Mouse (Mus musculus) ES-E14 (cell line): Measurements from ENCODE around the gene Cux2. TPM values are rescaled to one million over a fixed set of nuclear protein-coding genes. Genes with fewer than 3 reads are reported as not detected.

Experiments
- DNase-seq: peaks from one replicate; pipeline ENCODE4 v3.0.0-alpha.2; 2013; ENCODE audit warnings: low read depth, low spot score
- H3K27ac ChIP-seq: 2 replicates; pipeline ENCODE4 v1.5.1; 2012; ENCODE audit warnings: low read depth, mild to moderate bottlenecking, low read length, moderate library complexity, mixed read lengths; ENCODE audit not compliant: poor library complexity, insufficient read depth, severe bottlenecking
- H3K36me3 ChIP-seq: 2 replicates; pipeline ENCODE4 v1.6.1; 2012; ENCODE audit warnings: mild to moderate bottlenecking, low read length, moderate library complexity, mixed read lengths; ENCODE audit not compliant: control insufficient read depth, poor library complexity, insufficient read depth, severe bottlenecking
- H3K4me1 ChIP-seq, 2 experiments: fragments of 150-350 bp in 1 of 2; sonication (generic) in 1 of 2; 2 replicates each; pipeline ENCODE4 v1.6.1; 2012; ENCODE audit warnings: low read length in 2 of 2, mild to moderate bottlenecking in 1 of 2, mixed read lengths in 1 of 2; ENCODE audit not compliant: control insufficient read depth in 2 of 2, insufficient read depth in 2 of 2, poor library complexity in 1 of 2
- H3K4me3 ChIP-seq, 2 experiments: fragments of 150-350 bp in 1 of 2; sonication (generic) in 1 of 2; 2 replicates each; pipeline ENCODE4 v1.5.1; 2012; ENCODE audit warnings: low read length in 2 of 2, low read depth in 1 of 2, mild to moderate bottlenecking in 1 of 2, mixed read lengths in 1 of 2; ENCODE audit not compliant: insufficient read depth in 1 of 2, poor library complexity in 1 of 2, severe bottlenecking in 1 of 2
- H3K9ac ChIP-seq: 2 replicates; pipeline ENCODE4 v1.6.1; 2012; ENCODE audit warnings: low read depth, mild to moderate bottlenecking, low read length, mixed read lengths; ENCODE audit not compliant: poor library complexity, insufficient read depth, severe bottlenecking
- H3K9me3 ChIP-seq: fragments of 150-350 bp; sonication (generic); 2 replicates; pipeline ENCODE4 v1.6.1; 2012; ENCODE audit warnings: low read depth, mild to moderate bottlenecking, low read length; ENCODE audit not compliant: control insufficient read depth, insufficient read depth
- CHD2 ChIP-seq: IDR thresholded peaks from 2 replicates; pipeline ENCODE4 v1.6.1; 2014; ENCODE audit warnings: mild to moderate bottlenecking, low read depth, low read length, inconsistent platforms
- HCFC1 ChIP-seq: IDR thresholded peaks from 2 replicates; pipeline ENCODE4 v1.6.1; 2012; ENCODE audit warnings: low read length, inconsistent platforms, borderline replicate concordance; ENCODE audit not compliant: insufficient read depth
- MAFK ChIP-seq: IDR thresholded peaks from 2 replicates; pipeline ENCODE4 v1.6.1; 2014; ENCODE audit warnings: mild to moderate bottlenecking, low read depth, low read length, inconsistent platforms; ENCODE audit not compliant: insufficient read depth
- ZC3H11A ChIP-seq: IDR thresholded peaks from 2 replicates; pipeline ENCODE4 v1.6.1; 2012; ENCODE audit warnings: low read depth, mild to moderate bottlenecking, inconsistent platforms, low read length, borderline replicate concordance
- ZNF384 ChIP-seq: IDR thresholded peaks from 2 replicates; pipeline ENCODE4 v1.6.1; 2012; ENCODE audit warnings: low read depth, low read length, inconsistent platforms
- in situ Hi-C, 2 experiments: fragments of 600-800 bp; cut with MboI; formaldehyde crosslinking; loops; one replicate each; pipeline ENCODE4 v1.15.1; 2025; ENCODE audit warnings: low sequenced_read_pairs in 2 of 2, inconsistent platforms in 1 of 2; ENCODE audit not compliant: unreplicated experiment in 2 of 2
- total RNA-seq: library from RNA; depleted of rRNA; stranded (reverse); fragments of 300-350 nt; gene quantifications from 2 replicates; pipeline ENCODE4 v1.2.3, GENCODE M21; 2012

Gene Cux2
- total RNA-seq, 1 experiment = 1.8 TPM

DNA sequence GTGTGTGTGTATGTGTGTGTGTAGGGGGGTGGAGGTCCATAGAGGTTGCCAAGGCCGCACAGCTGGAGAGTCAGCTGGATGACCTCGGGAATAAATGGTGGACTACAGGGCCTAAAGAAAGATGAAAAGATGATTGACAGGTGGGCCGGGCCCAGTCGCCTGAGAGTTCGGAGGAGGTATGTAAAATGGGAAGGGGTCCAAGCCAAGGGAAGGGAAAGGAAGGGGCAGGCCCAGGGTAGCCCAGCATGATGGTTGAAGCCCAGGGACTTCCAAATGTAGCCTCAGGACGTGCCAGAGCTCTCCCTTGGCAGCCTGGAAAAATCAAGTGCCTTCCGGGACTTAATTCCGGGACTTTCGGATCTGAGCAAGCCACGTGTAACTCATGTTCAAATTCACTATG, 195.1 kb downstream of the Cux2 start:
- peaks cover 2 to 14% of the 10 kb centered on the region in 2 experiments; a peak in 2 of 4 replicates for H3K4me1 ChIP-seq
- no peak overlapping the region for H3K4me3 ChIP-seq
- in situ Hi-C loops = loop anchor here in 1 of 2 experiments (25.0 kb wide), 1 partner anchor 233 kb away; no protein-coding TSS in a partner anchor
- TF ChIP-seq CHD2 (no peak), ZC3H11A (no peak), MAFK (no peak), ZNF384 (no peak), HCFC1 (no peak)
- H3K9ac ChIP-seq = no peak overlapping the region
- H3K9me3 ChIP-seq = no peaks in the 10 kb centered on the region
- H3K27ac ChIP-seq = no peak overlapping the region
- no peak for DNase-seq
- H3K36me3 ChIP-seq = peaks cover 3% of the 10 kb centered on the region; the same call in 1 of the 2 replicates

DNA sequence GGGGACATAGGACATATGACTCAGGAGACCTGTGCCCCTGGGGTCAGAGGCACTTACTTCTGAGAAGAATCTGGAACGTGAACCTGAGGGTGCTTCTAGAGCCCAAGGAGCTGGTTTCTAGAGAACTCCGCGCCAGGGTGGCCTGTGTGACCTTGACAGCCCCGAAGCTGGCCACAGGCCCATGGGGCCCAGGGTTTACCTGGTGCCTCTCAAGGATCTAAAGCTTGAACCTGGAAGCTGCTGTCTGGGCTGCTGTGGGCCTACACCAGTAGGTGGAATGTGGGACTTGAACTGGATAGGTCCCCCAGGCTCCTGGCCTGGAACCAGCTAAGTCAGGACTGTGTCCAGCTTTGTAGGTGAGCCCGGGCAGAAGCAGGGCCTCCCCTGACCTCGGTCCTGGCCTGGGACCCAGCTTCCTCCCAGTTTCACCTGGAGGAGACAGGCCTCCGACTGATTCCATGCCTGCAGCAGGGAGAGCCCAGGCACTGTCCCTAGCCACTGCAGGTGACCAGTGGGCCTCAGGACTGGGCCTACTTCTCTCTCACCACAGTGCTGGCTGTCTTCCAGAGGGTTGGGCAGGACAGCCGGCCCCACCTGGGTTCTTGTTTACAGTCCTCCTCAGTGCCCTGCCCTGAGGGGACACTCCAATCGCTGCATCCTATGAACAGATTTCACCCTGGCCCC, 196.4 kb downstream of the Cux2 start:
- H3K27ac ChIP-seq = no peak overlapping the region
- no peak overlapping the region for H3K4me3 ChIP-seq
- H3K4me1 ChIP-seq = peaks cover 2 to 14% of the 10 kb centered on the region in 2 experiments; a peak in 2 of 4 replicates
- DNase-seq = no peak
- no peak overlapping the region for H3K9ac ChIP-seq
- TF ChIP-seq ZC3H11A = no peak
- TF ChIP-seq MAFK = no peak
- no peak for TF ChIP-seq CHD2
- TF ChIP-seq HCFC1 = no peak
- in situ Hi-C loops = loop anchor here in 1 of 2 experiments (25.0 kb wide), 1 partner anchor 234 kb away; no protein-coding TSS in a partner anchor
- H3K9me3 ChIP-seq = no peaks in the 10 kb centered on the region
- peaks cover 3% of the 10 kb centered on the region; the same call in 1 of the 2 replicates for H3K36me3 ChIP-seq

DNA sequence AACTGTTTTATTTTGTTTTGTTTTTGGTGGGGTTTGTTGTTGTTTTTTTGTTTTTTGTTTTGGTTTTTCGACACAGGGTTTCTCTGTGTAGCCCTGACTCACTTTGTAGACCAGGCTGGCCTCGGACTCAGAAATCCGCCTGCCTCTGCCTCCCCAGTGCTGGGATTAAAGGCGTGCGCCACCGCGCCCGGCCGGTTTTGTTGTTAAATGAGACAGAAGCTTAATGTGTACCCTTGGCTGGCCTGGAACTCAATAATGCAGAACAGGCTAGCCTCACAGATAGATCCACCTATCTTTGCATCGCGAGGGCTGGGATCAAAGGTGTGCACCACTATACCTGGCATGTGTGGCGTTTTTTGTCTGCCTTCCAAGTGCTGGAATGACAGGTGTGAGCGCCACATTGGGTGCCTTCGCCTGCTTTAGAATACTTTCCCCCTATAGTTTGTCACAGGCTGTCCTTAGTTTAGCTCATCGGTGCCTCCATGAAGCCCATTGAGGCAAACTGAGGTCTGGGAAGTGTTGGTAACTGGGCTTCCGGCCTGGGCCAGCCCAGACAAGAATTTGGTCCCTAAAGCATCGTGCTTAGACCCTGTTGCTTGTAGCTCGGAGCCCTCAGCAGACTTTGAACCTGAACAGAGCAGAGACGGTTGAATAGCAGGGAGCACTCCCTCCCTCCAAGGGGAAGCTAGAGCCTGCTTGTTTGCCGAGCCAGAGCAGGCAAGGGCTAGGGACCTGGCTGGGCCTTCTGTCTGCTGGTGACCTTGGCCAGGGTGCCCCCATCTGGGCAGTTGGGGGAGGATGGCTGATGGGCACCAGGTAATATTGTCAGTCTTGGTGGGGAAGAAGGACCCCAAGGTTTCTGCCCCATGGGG, 200.2 kb downstream of the Cux2 start:
- in situ Hi-C loops = loop anchor here in 1 of 2 experiments (25.0 kb wide), 1 partner anchor 238 kb away; no protein-coding TSS in a partner anchor
- peak overlapping the region; percentile 83 to 87 for H3K4me3 ChIP-seq
- H3K27ac ChIP-seq = no peak overlapping the region
- no peak for TF ChIP-seq ZC3H11A
- no peak for TF ChIP-seq MAFK
- TF ChIP-seq HCFC1 = no peak
- peaks cover 2 to 8% of the 10 kb centered on the region in 2 experiments; a peak in 2 of 4 replicates for H3K4me1 ChIP-seq
- no peaks in the 10 kb centered on the region for H3K9me3 ChIP-seq
- H3K9ac ChIP-seq = no peak overlapping the region
- H3K36me3 ChIP-seq = peaks cover 3% of the 10 kb centered on the region; the same call in 1 of the 2 replicates
- no peak for DNase-seq

DNA sequence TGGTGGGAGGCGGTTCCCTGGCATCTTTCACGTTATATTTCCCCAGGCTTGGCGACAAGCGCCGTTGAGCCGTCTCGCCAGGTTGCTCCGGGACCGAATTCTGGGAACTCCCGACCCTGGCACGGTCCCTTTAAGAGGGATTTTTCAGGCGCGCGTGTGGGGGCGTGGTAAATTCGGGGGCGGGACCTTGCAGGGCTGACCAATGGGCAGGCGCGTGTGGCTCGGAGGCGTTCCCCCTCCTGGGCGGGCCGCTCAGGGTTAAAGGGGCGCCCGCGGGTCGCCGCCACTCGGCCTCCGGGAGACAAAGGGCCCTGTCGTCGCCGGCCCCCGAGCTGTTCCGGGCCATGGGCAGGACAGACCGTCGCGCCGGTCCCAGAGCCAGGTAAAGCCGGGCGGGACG, 201.2 kb downstream of the Cux2 start, which contains the start of gene Pheta1:
Gene Pheta1 (plus strand): TSS at position 242 of the 400 bp plus-strand sequence.
- Histone ChIP-seq H3K9me3 (no peaks in the 10 kb centered on the region), H3K27ac (peak within 1 kb of the TSS; percentile 37; the same call in 1 of the 2 replicates), H3K4me3 (peak within 1 kb of the TSS; percentile 83 to 87), H3K9ac (peak within 1 kb of the TSS; percentile 72), H3K4me1 (peaks cover 2 to 13% of the 10 kb centered on the region in 2 experiments; a peak in 3 of 4 replicates), H3K36me3 (peaks cover 3% of the 10 kb centered on the region; the same call in 1 of the 2 replicates)
- DNase-seq = peak; percentile 87
- TF ChIP-seq ZC3H11A (no peak), CHD2 (no peak), HCFC1 (no peak; the same call in 1 of the 2 replicates), MAFK (no peak), ZNF384 (no peak)
- in situ Hi-C loops = no loop called here
